Mouse (Mus musculus): ENCODE data around the gene Fhod1.

Gene Fhod1

GRCm38 (mm10) chr8:105349096-105349771 is 1.5 kb upstream of the Fhod1 start:
- no peak for DNase-seq (ENCODE audit: low spot score)

GRCm38 (mm10) chr8:105348450-105349095 is 820 bp upstream of the Fhod1 start, which contains the start of gene Slc9a5:
Slc9a5 (plus strand) TSS chr8:105348843.
- no peak for DNase-seq (ENCODE audit: low spot score)

DNA sequence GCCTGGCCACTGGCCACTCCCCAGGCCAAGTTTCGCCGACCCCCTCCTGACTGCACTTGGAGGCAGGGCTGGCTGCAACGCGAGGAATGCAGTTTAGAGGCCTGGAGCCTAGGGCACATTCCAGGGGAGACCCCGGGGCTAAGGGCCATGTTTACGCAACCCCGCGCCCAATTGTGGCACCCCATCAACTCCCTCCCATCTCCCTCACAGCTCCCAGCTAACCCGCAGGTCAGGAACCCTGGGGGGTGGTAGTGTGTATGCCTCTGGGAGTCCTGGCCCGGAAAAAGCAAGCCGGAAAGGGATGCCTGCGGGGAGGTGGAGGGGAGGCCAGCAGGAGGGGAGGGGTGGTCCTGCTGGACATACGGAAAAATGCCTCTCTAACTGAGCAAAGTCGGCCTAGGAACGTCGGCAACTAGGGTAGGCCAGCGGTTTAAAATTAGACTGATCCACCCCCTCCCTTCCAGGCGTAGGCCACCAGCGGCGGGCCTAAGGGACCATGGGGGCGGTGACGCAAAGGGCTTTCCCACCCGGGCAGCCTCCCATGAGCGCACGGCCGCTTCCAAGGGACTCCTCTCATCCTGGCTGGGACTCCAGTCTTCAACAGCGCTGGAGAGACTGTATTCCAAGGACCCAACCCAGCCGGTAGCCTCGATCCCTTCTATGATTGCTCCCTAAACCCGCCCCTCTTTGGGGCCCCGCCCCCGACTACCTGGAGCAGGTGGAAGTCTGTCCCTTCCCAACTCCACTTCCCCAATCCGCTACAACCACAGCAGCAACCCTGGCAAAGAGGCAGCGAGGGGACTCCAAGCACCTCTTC is 934 bp downstream of the Fhod1 start:
- no peak for DNase-seq (ENCODE audit: low spot score)

DNA sequence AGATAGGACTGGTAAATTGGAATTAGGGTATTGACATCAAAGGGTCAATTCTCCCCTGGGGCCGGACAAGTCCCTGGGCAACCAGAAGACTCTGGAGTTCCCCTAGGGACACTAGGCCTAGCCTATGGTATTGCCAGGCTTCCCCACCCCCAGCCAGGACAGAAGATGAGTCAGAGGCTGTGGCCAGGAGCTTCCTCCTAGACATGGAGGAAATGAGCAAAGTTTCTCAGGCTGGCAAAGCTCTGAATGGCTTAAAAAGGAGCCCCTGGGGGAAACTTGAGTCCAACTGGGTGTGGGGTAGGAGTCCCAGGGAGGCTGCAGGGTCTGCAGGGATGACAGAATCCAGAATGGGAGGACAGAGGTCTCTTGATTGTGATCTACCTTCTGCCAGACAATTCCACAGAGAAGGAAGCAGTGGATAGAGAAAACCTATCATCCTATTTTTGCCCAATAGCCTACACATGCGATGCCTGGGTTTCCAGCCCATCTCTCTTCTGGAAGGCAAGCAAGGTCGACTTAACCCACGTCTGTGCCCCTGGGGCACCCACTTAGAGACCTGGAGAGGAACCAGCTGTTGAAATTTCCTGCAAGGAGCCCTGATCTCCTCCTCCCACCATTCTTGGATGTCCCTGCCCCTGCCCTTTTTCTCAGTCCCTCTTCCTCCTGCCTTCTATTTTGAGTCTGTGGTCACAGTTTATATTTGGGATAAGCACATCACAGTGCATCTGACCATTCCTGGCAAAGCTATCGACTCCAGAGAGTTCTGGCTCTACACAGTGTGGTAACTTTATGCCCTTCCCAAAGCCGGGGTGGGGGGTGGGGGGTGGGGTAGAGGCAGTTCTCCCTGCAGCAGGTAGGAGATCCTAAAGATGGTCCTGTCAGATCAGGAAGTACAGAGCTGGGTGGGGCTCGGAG is 2.4 kb downstream of the Fhod1 start:
- DNase-seq (ENCODE audit: low spot score) = no peak

GRCm38 (mm10) chr8:105343791-105344574 is 3.8 kb downstream of the Fhod1 start:
- DNase-seq (ENCODE audit: low spot score) = no peak

DNA sequence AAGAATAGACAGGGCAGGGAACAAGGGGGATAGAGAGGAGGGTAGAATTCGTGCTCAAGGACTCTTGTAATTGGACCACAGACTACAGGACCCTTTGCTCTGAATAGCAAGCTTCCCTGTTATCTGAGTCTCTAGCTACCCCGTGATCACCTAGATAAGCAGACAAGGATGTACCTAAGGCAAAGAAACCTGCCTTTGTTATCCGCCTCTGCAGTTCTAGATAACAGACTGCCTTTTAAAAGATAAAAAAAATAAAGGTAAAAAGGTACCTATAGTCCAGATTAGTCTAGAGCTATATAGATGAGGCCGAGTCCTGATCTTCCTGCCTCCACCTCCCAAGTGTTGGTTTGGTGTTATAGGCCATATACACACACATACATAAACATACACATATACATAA is 5.0 kb downstream of the Fhod1 start:
- no peak for DNase-seq (ENCODE audit: low spot score)

DNA sequence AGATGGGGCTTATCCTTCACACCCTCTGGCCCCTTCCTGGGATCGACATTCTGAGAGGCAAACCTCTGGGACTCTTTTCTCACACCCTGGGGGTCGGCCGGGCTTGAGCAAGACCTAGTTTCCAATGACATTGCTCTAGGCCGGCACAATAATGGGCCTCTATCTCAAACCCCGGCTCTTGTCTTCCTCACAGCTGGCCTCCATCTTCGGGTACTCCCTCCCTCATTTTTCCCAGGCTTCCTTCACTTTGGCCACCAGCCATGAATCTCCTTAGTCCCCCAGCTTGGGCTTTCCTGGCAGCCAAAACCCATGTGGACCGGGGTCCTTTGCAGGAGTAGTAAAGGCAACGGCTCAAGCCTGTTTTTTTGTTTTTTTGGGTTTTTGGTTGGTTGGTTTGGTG is 6.4 kb downstream of the Fhod1 start:
- DNase-seq (ENCODE audit: low spot score) = no peak

DNA sequence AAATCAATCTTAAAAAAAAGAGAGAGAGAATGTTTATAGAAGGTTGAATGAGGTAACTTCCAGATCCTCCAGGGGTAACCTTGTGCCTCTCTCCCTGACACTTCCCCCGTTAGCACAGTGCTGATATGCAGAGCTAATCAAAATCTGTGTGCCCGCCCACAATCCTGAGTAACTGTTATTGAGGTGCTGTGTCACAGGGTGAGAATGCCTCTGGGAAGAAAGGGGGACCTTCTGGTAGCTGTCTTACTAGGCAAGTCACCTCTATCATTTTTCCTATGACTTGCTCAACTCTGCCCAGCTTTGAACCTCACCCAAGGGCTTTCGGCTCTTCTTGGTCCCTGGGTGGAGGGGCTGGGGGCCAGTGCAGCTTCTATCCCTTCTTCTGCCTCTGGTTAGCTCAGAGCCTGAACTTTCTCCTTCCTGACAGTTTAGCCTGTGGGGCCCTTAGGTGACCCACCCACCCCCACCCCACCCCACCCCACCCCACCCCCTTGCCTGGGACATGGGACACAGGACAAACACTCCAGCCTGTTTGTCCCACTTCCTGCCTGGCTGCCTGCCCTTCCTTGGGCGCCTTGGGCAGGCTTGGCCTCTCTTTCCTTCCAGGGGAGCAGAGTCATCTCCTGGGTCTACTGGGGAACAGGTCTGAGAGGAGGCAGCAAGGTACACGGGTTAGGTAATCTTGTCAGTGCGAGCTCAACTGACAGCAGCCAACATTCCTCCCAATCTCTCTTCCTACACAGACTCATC is 7.7 kb downstream of the Fhod1 start:
- no peak for DNase-seq (ENCODE audit: low spot score)

GRCm38 (mm10) chr8:105338992-105339391 is 8.8 kb downstream of the Fhod1 start:
- DNase-seq (ENCODE audit: low spot score) = no peak

- no peak for DNase-seq (ENCODE audit: low spot score)
These were observed 11.2 kb downstream of the Fhod1 start for GRCm38 (mm10) chr8:105336373-105337130.

GRCm38 (mm10) chr8:105332523-105332922 is 15.2 kb downstream of the Fhod1 start:
- no peak for DNase-seq (ENCODE audit: low spot score)

DNA sequence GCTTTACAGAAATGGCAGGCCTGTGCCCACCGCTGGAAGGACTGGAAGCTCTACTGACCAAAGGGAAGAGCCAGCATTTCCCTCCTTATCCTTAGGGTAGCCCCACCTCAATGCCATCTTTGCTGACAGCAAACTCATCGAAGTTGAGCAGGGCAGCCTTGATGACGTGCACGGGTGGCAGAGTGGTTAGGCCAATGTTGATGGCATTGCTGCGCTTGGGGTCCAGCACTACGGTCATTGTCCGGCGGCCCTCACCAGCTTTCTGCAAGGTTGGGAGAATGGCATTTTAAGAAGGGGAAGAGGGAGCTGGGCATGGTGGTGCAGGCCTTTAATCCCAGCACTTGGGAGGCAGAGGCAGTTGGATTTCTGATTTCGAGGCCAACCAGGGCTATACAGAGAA is 15.8 kb downstream of the Fhod1 start:
- DNase-seq (ENCODE audit: low spot score) = no peak

GRCm38 (mm10) chr8:105331469-105331868 is 16.3 kb downstream of the Fhod1 start:
- DNase-seq (ENCODE audit: low spot score) = no peak

GRCm38 (mm10) chr8:105330325-105330724 is 17.4 kb downstream of the Fhod1 start:
- no peak for DNase-seq (ENCODE audit: low spot score)

GRCm38 (mm10) chr8:105326968-105327367 is 20.8 kb downstream of the Fhod1 start:
- DNase-seq (ENCODE audit: low spot score) = no peak

DNA sequence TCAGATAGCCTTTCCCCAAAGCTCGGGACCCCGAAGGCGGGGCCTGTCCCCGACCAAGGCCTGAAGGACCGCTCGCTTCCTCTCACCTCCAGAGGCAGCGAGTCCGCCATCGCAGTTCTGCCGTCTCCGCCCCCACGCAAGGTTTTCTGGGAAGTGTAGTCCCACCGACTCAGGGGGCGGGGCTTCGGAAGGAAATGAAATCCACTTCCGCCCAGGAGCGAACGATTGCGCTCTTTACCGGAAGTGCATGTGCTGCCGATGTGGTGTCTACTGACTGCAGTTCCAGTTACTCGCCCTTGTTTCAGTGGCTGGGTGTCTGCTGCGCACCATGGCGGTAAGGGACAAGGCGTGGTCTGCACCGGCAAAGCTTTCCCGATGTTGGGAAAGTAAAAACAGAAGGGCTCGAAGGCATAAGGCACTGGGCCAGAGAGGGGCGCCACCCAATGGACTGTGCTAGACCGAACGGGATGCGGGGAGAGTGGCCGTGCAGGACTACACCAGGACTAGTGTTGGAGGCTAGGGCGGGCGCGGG is 21.5 kb downstream of the Fhod1 start, which contains the start of the genes Lrrc29 and Tmem208:
Lrrc29 (minus strand) TSS at position 138 of the 532 bp plus-strand sequence.
Tmem208 (plus strand) TSS at position 214 of the 532 bp plus-strand sequence.
- DNase-seq (ENCODE audit: low spot score) = peak; percentile 97

GRCm38 (mm10) chr8:105325641-105326093 is 22.1 kb downstream of the Fhod1 start:
- DNase-seq (ENCODE audit: low spot score) = no peak

GRCm38 (mm10) chr8:105323183-105323582 is 24.6 kb downstream of the Fhod1 start:
- DNase-seq (ENCODE audit: low spot score) = peak; percentile 80

- DNase-seq (ENCODE audit: low spot score) = no peak
These were observed 29.0 kb downstream of the Fhod1 start for GRCm38 (mm10) chr8:105318662-105319190.
